Mouse (Mus musculus) embryonic facial prominence, embryonic 12.5 days (tissue): ENCODE results near the gene Tmem211. TPM values are rescaled to one million over a fixed set of nuclear protein-coding genes. Genes with fewer than 3 reads are reported as not detected.
A peak's percentile ranks its signal among the peaks of the same experiment; 100 is the strongest.

ENCODE experiments used
- ATAC-seq: fragments of 200-750 bp; cut with Nextera tagmentation; 2 replicates; pipeline ENCODE4 v1.8.0; 2017; ENCODE audit not compliant: insufficient number of reproducible peaks, insufficient read depth, low FRiP score, low TSS enrichment
- H3K27ac ChIP-seq: fragments of 300-500 bp; sonication (generic); 2 replicates; pipeline ENCODE4 v1.5.1; 2016; ENCODE audit warnings: mild to moderate bottlenecking
- H3K27me3 ChIP-seq: fragments of 300-500 bp; sonication (generic); 2 replicates; pipeline ENCODE4 v1.6.1; 2016; ENCODE audit warnings: mild to moderate bottlenecking, moderate library complexity
- H3K36me3 ChIP-seq: fragments of 300-500 bp; sonication (generic); 2 replicates; pipeline ENCODE4 v1.6.1; 2016; ENCODE audit warnings: mild to moderate bottlenecking
- H3K4me1 ChIP-seq: fragments of 300-500 bp; sonication (generic); 2 replicates; pipeline ENCODE4 v1.6.1; 2016
- H3K4me2 ChIP-seq: fragments of 300-500 bp; sonication (generic); replicated peaks from 2 replicates; pipeline ENCODE4 v1.6.1; 2016; ENCODE audit warnings: mild to moderate bottlenecking, moderate library complexity
- H3K4me3 ChIP-seq: fragments of 300-500 bp; sonication (generic); 2 replicates; pipeline ENCODE4 v1.5.1; 2016; ENCODE audit warnings: mild to moderate bottlenecking
- H3K9ac ChIP-seq: fragments of 300-500 bp; sonication (generic); 2 replicates; pipeline ENCODE4 v1.6.1; 2016; ENCODE audit warnings: mild to moderate bottlenecking, moderate library complexity
- H3K9me3 ChIP-seq: fragments of 300-500 bp; sonication (generic); 2 replicates; pipeline ENCODE4 v1.6.1; 2016; ENCODE audit warnings: mild to moderate bottlenecking, moderate library complexity
- WGBS: fragments of 180-500 bp; shearing (Covaris S2); methylation state at CpG from one replicate; pipeline ENCODE4 v1.1.7; 2016; 5-methylcytosine and 5-hydroxymethylcytosine counted together
- polyA plus RNA-seq: library from polyadenylated mRNA; unstranded; fragments of >200 nt; fragmentation: Nextera tagmentation; extraction: Ambion mirVana; gene quantifications from 2 replicates; pipeline ENCODE4 v1.2.1, GENCODE M21; 2016

Tmem211 gene
- polyA plus RNA-seq, 1 experiment from 2014 or later = 0.42 TPM

GRCm38 (mm10) chr5:113283726-113284125 is 57.0 kb downstream of the Tmem211 start:
- Histone ChIP-seq H3K4me2 (no peak overlapping the region), H3K4me3 (no peak overlapping the region), H3K36me3 (no peaks in the 10 kb centered on the region), H3K9ac (no peak overlapping the region), H3K4me1 (peaks cover 8% of the 10 kb centered on the region), H3K27me3 (peaks cover 41% of the 10 kb centered on the region), H3K27ac (no peak overlapping the region), H3K9me3 (no peaks in the 10 kb centered on the region)
- no peak for ATAC-seq
- WGBS = 76% methylated on average over 2 of the region's 2 CpGs

GRCm38 (mm10) chr5:113285541-113285940 is 58.8 kb downstream of the Tmem211 start:
- ATAC-seq = no peak
- Histone ChIP-seq H3K27ac (no peak overlapping the region), H3K9me3 (no peaks in the 10 kb centered on the region)

GRCm38 (mm10) chr5:113286048-113286447 is 59.3 kb downstream of the Tmem211 start:
- Histone ChIP-seq H3K9ac (no peak overlapping the region), H3K4me3 (no peak overlapping the region), H3K4me2 (no peak overlapping the region), H3K4me1 (peaks cover 8% of the 10 kb centered on the region), H3K36me3 (no peaks in the 10 kb centered on the region), H3K27me3 (peaks cover 62% of the 10 kb centered on the region), H3K9me3 (no peaks in the 10 kb centered on the region), H3K27ac (no peak overlapping the region)
- WGBS = 76% methylated on average over 11 of the region's 11 CpGs
- no peak for ATAC-seq

More at GRCm38 (mm10) chr5:113285541-113285940, 58.8 kb downstream of the Tmem211 start:
- Histone ChIP-seq H3K27me3 (peaks cover 58% of the 10 kb centered on the region), H3K4me2 (no peak overlapping the region), H3K4me1 (peaks cover 8% of the 10 kb centered on the region), H3K4me3 (no peak overlapping the region), H3K36me3 (no peaks in the 10 kb centered on the region), H3K9ac (no peak overlapping the region)
- 61% methylated on average over 16 of the region's 16 CpGs for WGBS

GRCm38 (mm10) chr5:113286591-113287520 is 60.1 kb downstream of the Tmem211 start:
- H3K4me1 ChIP-seq = peaks cover 8% of the 10 kb centered on the region
- peak overlapping the region; percentile 34 for H3K4me2 ChIP-seq
- 0 out of 2 replicates have a peak overlapping the region, but pooled peaks have one; percentile 9 for H3K4me3 ChIP-seq
- ATAC-seq = no peak
- H3K27me3 ChIP-seq = peaks cover 64% of the 10 kb centered on the region
- 2% methylated on average over 56 of the region's 60 CpGs for WGBS
- H3K9me3 ChIP-seq = no peaks in the 10 kb centered on the region
- H3K27ac ChIP-seq = no peak overlapping the region
- no peak overlapping the region for H3K9ac ChIP-seq
- H3K36me3 ChIP-seq = no peaks in the 10 kb centered on the region

DNA sequence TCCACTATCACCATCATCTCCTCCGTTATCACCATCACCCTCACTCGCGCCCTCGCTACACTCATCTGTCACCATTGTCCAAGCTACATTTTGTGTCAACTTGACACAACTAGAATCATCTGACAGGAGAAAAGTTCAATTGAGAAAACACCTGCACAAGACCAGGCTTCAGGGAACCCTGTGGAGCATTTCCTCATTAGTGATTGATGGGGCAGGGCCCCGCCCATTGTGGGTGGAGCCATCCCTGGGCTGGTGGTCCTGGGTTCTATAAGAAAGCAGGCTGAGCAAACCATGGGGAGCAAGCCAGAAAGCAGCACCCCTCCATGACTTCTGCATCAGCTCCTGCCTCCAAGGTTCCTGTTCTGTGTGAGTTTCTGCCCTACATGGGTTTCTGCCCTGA is 61.1 kb downstream of the Tmem211 start:
- no peak overlapping the region for H3K4me3 ChIP-seq
- peaks cover 8% of the 10 kb centered on the region for H3K4me1 ChIP-seq
- ATAC-seq = no peak
- 46% methylated on average over 5 of the region's 5 CpGs for WGBS
- no peak overlapping the region for H3K9ac ChIP-seq
- no peaks in the 10 kb centered on the region for H3K9me3 ChIP-seq
- H3K27ac ChIP-seq = no peak overlapping the region
- peaks cover 64% of the 10 kb centered on the region for H3K27me3 ChIP-seq
- no peaks in the 10 kb centered on the region for H3K36me3 ChIP-seq
- no peak overlapping the region for H3K4me2 ChIP-seq

DNA sequence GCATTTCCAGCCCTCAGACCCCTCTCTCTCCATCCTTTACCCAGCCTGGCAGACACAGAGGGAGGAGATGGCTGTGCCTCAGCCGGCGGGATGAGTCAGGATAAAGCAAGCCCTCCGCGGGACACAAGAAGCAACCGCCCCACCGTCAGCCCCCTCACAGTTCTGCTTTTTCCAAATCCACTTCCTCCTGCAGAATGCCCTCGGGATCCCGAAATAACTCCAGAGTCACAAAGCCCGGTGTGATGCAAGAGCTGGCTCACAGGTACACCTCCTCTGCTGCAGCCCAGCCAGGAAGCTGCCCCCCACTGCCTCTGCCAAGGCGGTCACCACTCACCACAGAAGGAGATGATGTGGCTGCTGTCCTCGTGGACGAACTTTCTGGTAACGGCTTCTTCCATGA is 61.8 kb downstream of the Tmem211 start:
- no peak for ATAC-seq
- H3K4me3 ChIP-seq = no peak overlapping the region
- no peak overlapping the region for H3K9ac ChIP-seq
- H3K36me3 ChIP-seq = no peaks in the 10 kb centered on the region
- H3K4me1 ChIP-seq = peaks cover 8% of the 10 kb centered on the region
- no peak overlapping the region for H3K27ac ChIP-seq
- H3K4me2 ChIP-seq = no peak overlapping the region
- WGBS = 43% methylated on average over 13 of the region's 13 CpGs
- H3K9me3 ChIP-seq = no peaks in the 10 kb centered on the region
- H3K27me3 ChIP-seq = peaks cover 64% of the 10 kb centered on the region

Other genes starting within 250 kb of the Tmem211 start
- gene Grk3, start 211.1 kb upstream of the Tmem211 start, polyA plus RNA-seq = 13.5 and 14.4 TPM in 2 replicates
- not detected in 2 replicates for gene Crybb2, start 156.8 kb upstream of the Tmem211 start, polyA plus RNA-seq
- 34.0 and 84.1 TPM in 2 replicates for gene Crybb3, start 145.3 kb upstream of the Tmem211 start, polyA plus RNA-seq
- 5.3 and 5.8 TPM in 2 replicates for gene 2900026A02Rik, start 5.7 kb upstream of the Tmem211 start, polyA plus RNA-seq
- 5.3 and 5.6 TPM in 2 replicates for gene Sgsm1, start 83.9 kb downstream of the Tmem211 start, polyA plus RNA-seq
- gene Aym1, start 130.4 kb downstream of the Tmem211 start, polyA plus RNA-seq = not detected in 2 replicates